Mouse (Mus musculus) ES-E14 (cell line): Measurements from ENCODE around the gene Inafm2.

Source experiments
- ZC3H11A ChIP-seq: IDR thresholded peaks from 2 replicates; pipeline ENCODE4 v1.6.1; 2012; ENCODE audit warnings: low read depth, mild to moderate bottlenecking, inconsistent platforms, low read length, borderline replicate concordance
- ZNF384 ChIP-seq: IDR thresholded peaks from 2 replicates; pipeline ENCODE4 v1.6.1; 2012; ENCODE audit warnings: low read depth, low read length, inconsistent platforms

GRCm38 (mm10) chr2:118726873-118727272 is 18.7 kb upstream of the Inafm2 start:
- TF ChIP-seq ZNF384 (no peak), ZC3H11A (no peak)
